Mouse (Mus musculus) heart, embryonic 16.5 days (tissue): ENCODE results near the gene Tanc2. TPM values are rescaled to one million over a fixed set of nuclear protein-coding genes. Genes with fewer than 3 reads are reported as not detected.

Experiments used
- ATAC-seq: fragments of 200-750 bp; cut with Nextera tagmentation; replicated peaks from 2 replicates; pipeline ENCODE4 v1.8.0; 2017; ENCODE audit warnings: moderate number of reproducible peaks; ENCODE audit not compliant: insufficient read depth, low FRiP score; ENCODE audit errors: extremely low read depth
- H3K27ac ChIP-seq: fragments of 300-500 bp; sonication (generic); 2 replicates; pipeline ENCODE4 v1.5.1; 2014; ENCODE audit warnings: mild to moderate bottlenecking, low read length, control low read depth, moderate library complexity
- H3K27me3 ChIP-seq: fragments of 300-500 bp; sonication (generic); 2 replicates; pipeline ENCODE4 v1.6.1; 2014; ENCODE audit warnings: low read length, mixed read lengths; ENCODE audit not compliant: control insufficient read depth, insufficient read depth
- H3K36me3 ChIP-seq: fragments of 300-500 bp; sonication (generic); 2 replicates; pipeline ENCODE4 v1.6.1; 2014; ENCODE audit not compliant: control insufficient read depth, insufficient read depth
- H3K4me1 ChIP-seq: fragments of 300-500 bp; sonication (generic); 2 replicates; pipeline ENCODE4 v1.6.1; 2014; ENCODE audit warnings: low read length, mixed read lengths; ENCODE audit not compliant: control insufficient read depth, insufficient read depth
- H3K4me2 ChIP-seq: fragments of 300-500 bp; sonication (generic); 2 replicates; pipeline ENCODE4 v1.6.1; 2014; ENCODE audit warnings: low read depth, mild to moderate bottlenecking, control low read depth, low read length
- H3K4me3 ChIP-seq: fragments of 300-500 bp; sonication (generic); 2 replicates; pipeline ENCODE4 v1.5.1; 2014; ENCODE audit warnings: mild to moderate bottlenecking, control low read depth, low read length
- H3K9ac ChIP-seq: fragments of 300-500 bp; sonication (generic); 2 replicates; pipeline ENCODE4 v1.6.1; 2014; ENCODE audit warnings: low read length, control low read depth
- H3K9me3 ChIP-seq: fragments of 300-500 bp; sonication (generic); replicated peaks from 2 replicates; pipeline ENCODE4 v1.6.1; 2016; ENCODE audit warnings: low read length; ENCODE audit not compliant: control insufficient read depth
- WGBS: fragments of 180-500 bp; shearing (Covaris S2); extraction: QIAGEN DNeasy Blood & Tissue Kit; methylation state at CpG from one replicate; pipeline ENCODE4 v1.1.7; 2014; 5-methylcytosine and 5-hydroxymethylcytosine counted together
- microRNA-seq: library from miRNA; unstranded; fragments of <30 nt; microRNA quantifications from one replicate; pipeline ENCODE4, GENCODE M21; 2017
- polyA plus RNA-seq: library from polyadenylated mRNA; unstranded; fragments of >200 nt; fragmentation: Nextera tagmentation; extraction: Ambion mirVana; gene quantifications from 2 replicates; pipeline ENCODE4 v1.2.1, GENCODE M21; 2015

Tanc2 gene
- polyA plus RNA-seq, 1 experiment from 2014 or later, result 8.0 TPM

- no peak overlapping the region for H3K9ac ChIP-seq
- H3K4me2 ChIP-seq, result no peak overlapping the region
- H3K36me3 ChIP-seq, result no peaks in the 10 kb centered on the region
- peaks cover 19% of the 10 kb centered on the region for H3K27me3 ChIP-seq
- no peaks in the 10 kb centered on the region for H3K4me1 ChIP-seq
- 80% methylated on average over 6 of the region's 6 CpGs for WGBS
- H3K27ac ChIP-seq, result no peak overlapping the region
- ATAC-seq, result no peak
- no peaks in the 10 kb centered on the region for H3K9me3 ChIP-seq
- H3K4me3 ChIP-seq, result no peak overlapping the region
Measured at GRCm38 (mm10) chr11:105974593-105974992, 384.8 kb downstream of the Tanc2 start.

- Histone ChIP-seq H3K9ac (no peak overlapping the region), H3K4me2 (no peak overlapping the region), H3K36me3 (no peaks in the 10 kb centered on the region), H3K4me3 (no peak overlapping the region), H3K27ac (no peak overlapping the region), H3K4me1 (no peaks in the 10 kb centered on the region), H3K27me3 (peaks cover 15% of the 10 kb centered on the region), H3K9me3 (no peaks in the 10 kb centered on the region)
- WGBS, result 69% methylated on average over 3 of the region's 3 CpGs
- no peak for ATAC-seq
Measured at GRCm38 (mm10) chr11:105975050-105975449, 385.3 kb downstream of the Tanc2 start.

GRCm38 (mm10) chr11:105975636-105976035 lies 385.9 kb downstream of the Tanc2 start:
- Histone ChIP-seq H3K4me2 (no peak overlapping the region), H3K27me3 (peaks cover 15% of the 10 kb centered on the region), H3K27ac (no peak overlapping the region), H3K4me3 (no peak overlapping the region), H3K4me1 (no peaks in the 10 kb centered on the region), H3K36me3 (no peaks in the 10 kb centered on the region), H3K9me3 (no peaks in the 10 kb centered on the region), H3K9ac (no peak overlapping the region)
- ATAC-seq, result no peak
- 85% methylated on average over 5 of the region's 5 CpGs for WGBS

- no peak overlapping the region for H3K9ac ChIP-seq
- H3K27ac ChIP-seq, result no peak overlapping the region
- no peaks in the 10 kb centered on the region for H3K36me3 ChIP-seq
- no peak overlapping the region for H3K4me2 ChIP-seq
- no peak for ATAC-seq
- H3K9me3 ChIP-seq, result no peaks in the 10 kb centered on the region
- H3K4me1 ChIP-seq, result no peaks in the 10 kb centered on the region
- 86% methylated on average over 2 of the region's 2 CpGs for WGBS
- H3K27me3 ChIP-seq, result peaks cover 6% of the 10 kb centered on the region
- no peak overlapping the region for H3K4me3 ChIP-seq
Measured at GRCm38 (mm10) chr11:105978232-105978631, 388.4 kb downstream of the Tanc2 start.

GRCm38 (mm10) chr11:105978634-105979033 lies 388.8 kb downstream of the Tanc2 start:
- Histone ChIP-seq H3K4me2 (no peak overlapping the region), H3K4me3 (no peak overlapping the region), H3K9ac (no peak overlapping the region), H3K36me3 (no peaks in the 10 kb centered on the region), H3K9me3 (no peaks in the 10 kb centered on the region), H3K27me3 (peaks cover 6% of the 10 kb centered on the region), H3K4me1 (no peaks in the 10 kb centered on the region), H3K27ac (no peak overlapping the region)
- 54% methylated on average over 5 of the region's 5 CpGs for WGBS
- ATAC-seq, result no peak

Small RNA genes lying within 50 kb of the gene (microRNA-seq; reads per million reads assigned to microRNA genes)
- gene Gm23990, result not detected

Other genes starting within 250 kb of the Tanc2 start
- 0.18 and 0.32 TPM in 2 replicates for gene March10, start 133.3 kb upstream of the Tanc2 start, polyA plus RNA-seq